Mouse (Mus musculus): ENCODE data around the gene Ccdc137. TPM values are rescaled to one million over a fixed set of nuclear protein-coding genes. Genes with fewer than 3 reads are reported as not detected.

Gene Ccdc137
- 13.6 TPM for polyA plus RNA-seq (2014; fragmentation: Illumina TruSeq; extraction: RNeasy Lipid Tissue Mini Kit (QIAGEN cat#74804); ENCODE audit: insufficient read depth, low read depth, low replicate concordance)

GRCm38 (mm10) chr11:120457772-120458751 lies at the start of gene Ccdc137, which contains the start of gene Oxld1:
Gene Ccdc137 (plus strand): TSS chr11:120458115.
Gene Oxld1 (minus strand): TSS chr11:120458068.

GRCm38 (mm10) chr11:120437152-120437856 lies 20.6 kb upstream of the Ccdc137 start, which contains the start of gene Nploc4:
Gene Nploc4 (minus strand): TSS chr11:120437708.

DNA sequence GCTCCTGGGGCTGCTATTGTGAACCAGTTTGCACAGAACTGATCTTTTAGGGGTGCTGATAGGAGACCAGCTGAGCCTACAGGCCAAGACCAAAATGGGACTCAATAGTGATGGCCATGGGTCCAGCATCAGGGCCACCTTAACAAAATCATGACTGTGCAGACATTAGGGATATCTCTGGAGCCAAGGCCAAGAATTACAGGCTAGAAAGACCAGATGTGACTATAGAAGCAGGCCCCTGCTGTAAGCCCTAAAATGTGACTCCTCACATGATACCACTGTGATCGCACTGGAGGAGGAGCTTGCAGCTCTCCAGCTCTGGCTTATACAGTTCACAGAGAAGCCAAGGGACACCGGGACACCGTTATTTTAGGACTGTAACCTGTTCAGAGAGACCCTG lies 15.6 kb upstream of the Ccdc137 start, which contains the start of gene Tspan10:
Gene Tspan10, plus strand, starts transcription at position 301 of the 400 bp plus-strand sequence.

GRCm38 (mm10) chr11:120453306-120453705 lies 4.6 kb upstream of the Ccdc137 start, which contains the start of gene Pde6g:
Gene Pde6g (minus strand): TSS chr11:120453500.

DNA sequence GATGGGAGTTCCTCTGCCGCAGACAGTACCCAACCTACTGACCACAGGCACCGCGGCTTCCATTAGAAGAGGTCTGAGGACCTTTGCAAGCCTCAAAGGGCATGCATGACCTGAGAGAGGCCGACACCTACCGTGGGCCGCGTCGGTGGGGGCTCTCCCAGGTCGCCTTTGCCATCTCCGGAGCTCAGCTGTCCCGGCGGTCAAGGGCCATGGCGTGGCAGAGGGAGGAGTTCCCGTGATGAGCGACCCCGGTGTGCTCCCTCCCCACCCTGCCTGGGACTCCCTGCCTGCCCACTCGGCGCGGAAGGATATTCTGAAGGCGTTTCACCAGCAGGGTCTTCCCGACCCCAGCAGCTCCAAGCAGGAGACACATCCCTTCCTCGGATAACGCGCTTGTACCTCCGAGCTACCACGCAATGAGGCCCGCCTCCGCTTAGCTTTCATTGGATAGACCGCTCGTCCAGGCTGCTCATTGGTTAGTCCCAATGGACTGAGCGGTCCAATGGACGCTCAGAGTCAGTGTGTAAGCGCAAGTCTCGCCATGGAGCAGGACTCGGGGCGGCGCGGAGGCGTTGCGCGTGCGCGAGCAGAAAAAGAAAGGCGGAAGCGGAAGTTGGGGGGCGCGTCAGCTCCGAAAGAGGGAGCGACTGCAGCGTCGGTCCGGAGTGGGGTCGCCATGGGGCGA lies 9.3 kb downstream of the Ccdc137 start, which contains the start of gene Arl16:
Gene Arl16, minus strand, starts transcription at position 557 of the 685 bp plus-strand sequence.

GRCm38 (mm10) chr11:120484265-120484981 lies 26.5 kb downstream of the Ccdc137 start, which contains the start of gene Mrpl12:
Gene Mrpl12 (plus strand): TSS chr11:120484613.

GRCm38 (mm10) chr11:120491317-120492023 lies 33.6 kb downstream of the Ccdc137 start, which contains the start of gene Slc25a10:
Gene Slc25a10 (plus strand): TSS chr11:120491840.

Other genes with a start within 250 kb of the Ccdc137 start
- 5.5 TPM for gene Bahcc1, start 225.2 kb upstream of the Ccdc137 start, polyA plus RNA-seq (2014; fragmentation: Illumina TruSeq; extraction: RNeasy Lipid Tissue Mini Kit (QIAGEN cat#74804); ENCODE audit: insufficient read depth, low read depth, low replicate concordance)
- 1,316 TPM for gene Actg1, start 109.6 kb upstream of the Ccdc137 start, polyA plus RNA-seq (2014; fragmentation: Illumina TruSeq; extraction: RNeasy Lipid Tissue Mini Kit (QIAGEN cat#74804); ENCODE audit: insufficient read depth, low read depth, low replicate concordance)
- gene Fscn2, start 96.6 kb upstream of the Ccdc137 start, polyA plus RNA-seq (2014; fragmentation: Illumina TruSeq; extraction: RNeasy Lipid Tissue Mini Kit (QIAGEN cat#74804); ENCODE audit: insufficient read depth, low read depth, low replicate concordance), result 0.33 TPM
- gene Faap100, start 79.4 kb upstream of the Ccdc137 start, polyA plus RNA-seq (2014; fragmentation: Illumina TruSeq; extraction: RNeasy Lipid Tissue Mini Kit (QIAGEN cat#74804); ENCODE audit: insufficient read depth, low read depth, low replicate concordance), result 10.2 TPM
- 19.5 TPM for gene Nploc4, start 20.4 kb upstream of the Ccdc137 start, polyA plus RNA-seq (2014; fragmentation: Illumina TruSeq; extraction: RNeasy Lipid Tissue Mini Kit (QIAGEN cat#74804); ENCODE audit: insufficient read depth, low read depth, low replicate concordance)
- gene Tspan10, start 15.5 kb upstream of the Ccdc137 start, polyA plus RNA-seq (2014; fragmentation: Illumina TruSeq; extraction: RNeasy Lipid Tissue Mini Kit (QIAGEN cat#74804); ENCODE audit: insufficient read depth, low read depth, low replicate concordance), result not detected
- not detected for gene Pde6g, start 4.6 kb upstream of the Ccdc137 start, polyA plus RNA-seq (2014; fragmentation: Illumina TruSeq; extraction: RNeasy Lipid Tissue Mini Kit (QIAGEN cat#74804); ENCODE audit: insufficient read depth, low read depth, low replicate concordance)
- gene Oxld1, start within 50 bp of the Ccdc137 start, polyA plus RNA-seq (2014; fragmentation: Illumina TruSeq; extraction: RNeasy Lipid Tissue Mini Kit (QIAGEN cat#74804); ENCODE audit: insufficient read depth, low read depth, low replicate concordance), result 13.4 TPM
- 10.8 TPM for gene Arl16, start 9.5 kb downstream of the Ccdc137 start, polyA plus RNA-seq (2014; fragmentation: Illumina TruSeq; extraction: RNeasy Lipid Tissue Mini Kit (QIAGEN cat#74804); ENCODE audit: insufficient read depth, low read depth, low replicate concordance)
- gene Mrpl12, start 26.5 kb downstream of the Ccdc137 start, polyA plus RNA-seq (2014; fragmentation: Illumina TruSeq; extraction: RNeasy Lipid Tissue Mini Kit (QIAGEN cat#74804); ENCODE audit: insufficient read depth, low read depth, low replicate concordance), result 65.4 TPM
- 42.5 TPM for gene Slc25a10, start 33.7 kb downstream of the Ccdc137 start, polyA plus RNA-seq (2014; fragmentation: Illumina TruSeq; extraction: RNeasy Lipid Tissue Mini Kit (QIAGEN cat#74804); ENCODE audit: insufficient read depth, low read depth, low replicate concordance)
- 0.15 TPM for gene Gcgr, start 72.6 kb downstream of the Ccdc137 start, polyA plus RNA-seq (2014; fragmentation: Illumina TruSeq; extraction: RNeasy Lipid Tissue Mini Kit (QIAGEN cat#74804); ENCODE audit: insufficient read depth, low read depth, low replicate concordance)
- 138 TPM for gene Mcrip1, start 91.6 kb downstream of the Ccdc137 start, polyA plus RNA-seq (2014; fragmentation: Illumina TruSeq; extraction: RNeasy Lipid Tissue Mini Kit (QIAGEN cat#74804); ENCODE audit: insufficient read depth, low read depth, low replicate concordance)
- not detected for gene Ppp1r27, start 93.0 kb downstream of the Ccdc137 start, polyA plus RNA-seq (2014; fragmentation: Illumina TruSeq; extraction: RNeasy Lipid Tissue Mini Kit (QIAGEN cat#74804); ENCODE audit: insufficient read depth, low read depth, low replicate concordance)
- gene P4hb, start 115.1 kb downstream of the Ccdc137 start, polyA plus RNA-seq (2014; fragmentation: Illumina TruSeq; extraction: RNeasy Lipid Tissue Mini Kit (QIAGEN cat#74804); ENCODE audit: insufficient read depth, low read depth, low replicate concordance), result 289 TPM
- gene Arhgdia, start 123.5 kb downstream of the Ccdc137 start, polyA plus RNA-seq (2014; fragmentation: Illumina TruSeq; extraction: RNeasy Lipid Tissue Mini Kit (QIAGEN cat#74804); ENCODE audit: insufficient read depth, low read depth, low replicate concordance), result 361 TPM
- gene Alyref, start 140.2 kb downstream of the Ccdc137 start, polyA plus RNA-seq (2014; fragmentation: Illumina TruSeq; extraction: RNeasy Lipid Tissue Mini Kit (QIAGEN cat#74804); ENCODE audit: insufficient read depth, low read depth, low replicate concordance), result 49.0 TPM
- gene Anapc11, start 140.3 kb downstream of the Ccdc137 start, polyA plus RNA-seq (2014; fragmentation: Illumina TruSeq; extraction: RNeasy Lipid Tissue Mini Kit (QIAGEN cat#74804); ENCODE audit: insufficient read depth, low read depth, low replicate concordance), result 82.6 TPM
- 1.3 TPM for gene Npb, start 150.4 kb downstream of the Ccdc137 start, polyA plus RNA-seq (2014; fragmentation: Illumina TruSeq; extraction: RNeasy Lipid Tissue Mini Kit (QIAGEN cat#74804); ENCODE audit: insufficient read depth, low read depth, low replicate concordance)
- gene Pcyt2, start 159.8 kb downstream of the Ccdc137 start, polyA plus RNA-seq (2014; fragmentation: Illumina TruSeq; extraction: RNeasy Lipid Tissue Mini Kit (QIAGEN cat#74804); ENCODE audit: insufficient read depth, low read depth, low replicate concordance), result 51.7 TPM
- gene Sirt7, start 167.1 kb downstream of the Ccdc137 start, polyA plus RNA-seq (2014; fragmentation: Illumina TruSeq; extraction: RNeasy Lipid Tissue Mini Kit (QIAGEN cat#74804); ENCODE audit: insufficient read depth, low read depth, low replicate concordance), result 39.1 TPM
- 17.0 TPM for gene Mafg, start 175.5 kb downstream of the Ccdc137 start, polyA plus RNA-seq (2014; fragmentation: Illumina TruSeq; extraction: RNeasy Lipid Tissue Mini Kit (QIAGEN cat#74804); ENCODE audit: insufficient read depth, low read depth, low replicate concordance)
- 1.4 TPM for gene Pycr1, start 185.7 kb downstream of the Ccdc137 start, polyA plus RNA-seq (2014; fragmentation: Illumina TruSeq; extraction: RNeasy Lipid Tissue Mini Kit (QIAGEN cat#74804); ENCODE audit: insufficient read depth, low read depth, low replicate concordance)
- 1.6 TPM for gene Myadml2, start 190.0 kb downstream of the Ccdc137 start, polyA plus RNA-seq (2014; fragmentation: Illumina TruSeq; extraction: RNeasy Lipid Tissue Mini Kit (QIAGEN cat#74804); ENCODE audit: insufficient read depth, low read depth, low replicate concordance)
- 8.1 TPM for gene Notum, start 203.1 kb downstream of the Ccdc137 start, polyA plus RNA-seq (2014; fragmentation: Illumina TruSeq; extraction: RNeasy Lipid Tissue Mini Kit (QIAGEN cat#74804); ENCODE audit: insufficient read depth, low read depth, low replicate concordance)
- 44.2 TPM for gene Aspscr1, start 214.9 kb downstream of the Ccdc137 start, polyA plus RNA-seq (2014; fragmentation: Illumina TruSeq; extraction: RNeasy Lipid Tissue Mini Kit (QIAGEN cat#74804); ENCODE audit: insufficient read depth, low read depth, low replicate concordance)

Measured in lung, adult 10 weeks (tissue).